Mouse (Mus musculus) heart, embryonic 14.5 days (tissue): ENCODE data around the gene Psmb5. TPM values are rescaled to one million over a fixed set of nuclear protein-coding genes. Genes with fewer than 3 reads are reported as not detected.
"Not testable (repeated sequence)": the region's sequence is repeated elsewhere in the genome, so short reads cannot be mapped to it uniquely, and the experiment has no call there.

Experiments
- ATAC-seq: fragments of 200-750 bp; cut with Nextera tagmentation; 2 replicates; pipeline ENCODE4 v1.8.0; 2017; ENCODE audit warnings: low read depth, moderate TSS enrichment; ENCODE audit not compliant: insufficient number of reproducible peaks, insufficient read depth, low FRiP score
- H3K27ac ChIP-seq, 2 experiments: fragments of 200-500 bp in 1 of 2; fragments of 300-500 bp in 1 of 2; sonication (generic) in 1 of 2; replicated peaks in 1 of 2; 2 replicates each; pipeline ENCODE4 v1.5.1; 2012 to 2014; ENCODE audit warnings: low read depth in 2 of 2, low read length in 2 of 2, control low read depth in 1 of 2, mild to moderate bottlenecking in 1 of 2, mixed read lengths in 1 of 2; ENCODE audit not compliant: control insufficient read depth in 1 of 2, insufficient read depth in 1 of 2
- H3K27me3 ChIP-seq: fragments of 300-500 bp; sonication (generic); 2 replicates; pipeline ENCODE4 v1.6.1; 2014; ENCODE audit warnings: mild to moderate bottlenecking, low read length, control low read depth; ENCODE audit not compliant: control insufficient read depth, insufficient read depth
- H3K36me3 ChIP-seq: fragments of 300-500 bp; sonication (generic); 2 replicates; pipeline ENCODE4 v1.6.1; 2014; ENCODE audit warnings: mild to moderate bottlenecking, control low read depth, low read length, mixed read lengths; ENCODE audit not compliant: control insufficient read depth, insufficient read depth
- H3K4me1 ChIP-seq, 2 experiments: fragments of 200-500 bp in 1 of 2; fragments of 300-500 bp in 1 of 2; sonication (generic) in 1 of 2; 2 replicates each; pipeline ENCODE4 v1.6.1; 2012 to 2014; ENCODE audit warnings: low read length in 2 of 2, control low read depth in 1 of 2, mixed read lengths in 1 of 2; ENCODE audit not compliant: control insufficient read depth in 2 of 2, insufficient read depth in 2 of 2
- H3K4me2 ChIP-seq: fragments of 300-500 bp; sonication (generic); 2 replicates; pipeline ENCODE4 v1.6.1; 2014; ENCODE audit warnings: mild to moderate bottlenecking, low read length
- H3K4me3 ChIP-seq, 2 experiments: fragments of 200-500 bp in 1 of 2; fragments of 300-500 bp in 1 of 2; sonication (generic) in 1 of 2; 2 replicates each; pipeline ENCODE4 v1.5.1; 2012 to 2014; ENCODE audit warnings: low read length in 2 of 2, mild to moderate bottlenecking in 2 of 2, control low read depth in 1 of 2, low read depth in 1 of 2, moderate library complexity in 1 of 2; ENCODE audit not compliant: control insufficient read depth in 1 of 2, insufficient read depth in 1 of 2
- H3K9ac ChIP-seq: fragments of 300-500 bp; sonication (generic); 2 replicates; pipeline ENCODE4 v1.6.1; 2014; ENCODE audit warnings: mild to moderate bottlenecking, low read length
- H3K9me3 ChIP-seq: fragments of 300-500 bp; sonication (generic); 2 replicates; pipeline ENCODE4 v1.6.1; 2016; ENCODE audit warnings: low read length, control low read depth; ENCODE audit not compliant: control insufficient read depth
- WGBS: fragments of 180-500 bp; shearing (Covaris S2); extraction: QIAGEN DNeasy Blood & Tissue Kit; methylation state at CpG from one replicate; pipeline ENCODE4 v1.1.7; 2014; 5-methylcytosine and 5-hydroxymethylcytosine counted together
- polyA plus RNA-seq: library from polyadenylated mRNA; unstranded; fragments of >200 nt; fragmentation: Nextera tagmentation; extraction: Ambion mirVana; gene quantifications from 2 replicates; pipeline ENCODE4 v1.2.1, GENCODE M21; 2014

The Psmb5 gene
- polyA plus RNA-seq, 1 experiment from 2014 or later = 345 TPM

DNA sequence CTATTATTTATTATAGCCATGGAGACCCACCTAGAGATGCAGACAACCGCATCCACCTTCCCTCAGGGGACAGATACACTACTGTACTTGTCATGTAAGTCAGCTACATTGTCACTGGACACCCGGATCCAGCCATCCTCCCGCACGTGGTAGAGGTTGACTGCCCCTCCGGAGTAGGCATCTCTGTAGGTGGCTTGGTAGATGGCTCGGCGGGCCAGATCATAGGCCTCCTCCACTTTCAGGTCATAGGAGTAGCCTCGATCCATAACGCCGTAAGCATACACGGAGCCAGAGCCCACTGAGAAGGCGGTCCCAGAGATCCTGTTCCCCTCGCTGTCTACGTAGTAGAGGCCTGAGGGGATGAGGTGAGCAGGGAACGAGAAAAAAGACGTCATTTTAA, 3.7 kb downstream of the Psmb5 start:
- H3K36me3 ChIP-seq = peaks cover 51% of the 10 kb centered on the region
- WGBS = 96% methylated on average over 12 of the region's 16 CpGs
- not testable (repeated sequence) for H3K4me2 ChIP-seq, H3K27me3 ChIP-seq, ATAC-seq, H3K27ac ChIP-seq, H3K4me1 ChIP-seq, H3K4me3 ChIP-seq, H3K9me3 ChIP-seq, H3K9ac ChIP-seq

DNA sequence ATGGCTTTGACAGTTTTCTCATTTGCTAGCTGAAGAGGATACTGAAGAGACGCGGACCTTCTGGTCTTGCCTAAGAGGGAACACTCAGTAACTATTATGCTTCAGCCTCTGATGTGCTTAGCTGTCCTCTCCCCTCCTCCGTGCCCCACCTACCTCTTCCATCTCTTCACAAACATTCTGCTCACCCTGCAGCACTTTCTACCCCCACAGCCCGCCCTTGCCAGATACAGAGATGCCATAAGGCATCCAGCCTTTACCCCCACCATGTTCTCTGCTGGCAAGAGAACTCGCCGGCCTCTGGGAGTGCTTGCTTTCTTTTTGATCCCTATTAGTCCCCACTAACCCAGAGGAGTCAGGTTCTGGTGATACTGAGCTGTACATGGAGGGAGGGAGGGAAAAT, 7.2 kb downstream of the Psmb5 start:
- peaks cover 0 to 3% of the 10 kb centered on the region in 2 experiments; a peak in 1 of 4 replicates for H3K4me1 ChIP-seq
- peaks cover 42% of the 10 kb centered on the region for H3K36me3 ChIP-seq
- no peak overlapping the region for H3K4me3 ChIP-seq
- no peaks in the 10 kb centered on the region for H3K27me3 ChIP-seq
- no peak overlapping the region for H3K9ac ChIP-seq
- no peaks in the 10 kb centered on the region for H3K9me3 ChIP-seq
- ATAC-seq = no peak
- WGBS = 74% methylated on average over 6 of the region's 6 CpGs
- no peak overlapping the region for H3K4me2 ChIP-seq
- H3K27ac ChIP-seq = no peak overlapping the region

DNA sequence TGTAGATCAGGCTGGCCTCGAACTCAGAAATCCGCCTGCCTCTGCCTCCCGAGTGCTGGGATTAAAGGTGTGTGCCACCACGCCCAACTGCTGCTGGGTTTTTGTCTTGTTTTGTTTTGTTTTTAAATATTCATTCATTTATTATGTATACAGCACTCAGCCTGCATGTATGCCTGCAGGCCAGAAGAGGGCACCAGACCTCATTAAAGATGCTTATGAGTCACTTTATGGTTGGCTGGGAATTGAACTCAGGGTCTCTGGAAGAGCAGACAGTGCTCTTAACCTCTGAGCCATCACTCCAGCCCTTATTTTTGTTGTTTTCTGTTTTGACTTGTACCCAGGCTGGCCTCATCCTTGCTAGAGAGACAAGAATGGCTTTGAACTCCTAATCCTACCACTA, 7.9 kb downstream of the Psmb5 start:
- no peak for ATAC-seq
- 77% methylated on average over 4 of the region's 4 CpGs for WGBS
- H3K36me3 ChIP-seq = peaks cover 35% of the 10 kb centered on the region

DNA sequence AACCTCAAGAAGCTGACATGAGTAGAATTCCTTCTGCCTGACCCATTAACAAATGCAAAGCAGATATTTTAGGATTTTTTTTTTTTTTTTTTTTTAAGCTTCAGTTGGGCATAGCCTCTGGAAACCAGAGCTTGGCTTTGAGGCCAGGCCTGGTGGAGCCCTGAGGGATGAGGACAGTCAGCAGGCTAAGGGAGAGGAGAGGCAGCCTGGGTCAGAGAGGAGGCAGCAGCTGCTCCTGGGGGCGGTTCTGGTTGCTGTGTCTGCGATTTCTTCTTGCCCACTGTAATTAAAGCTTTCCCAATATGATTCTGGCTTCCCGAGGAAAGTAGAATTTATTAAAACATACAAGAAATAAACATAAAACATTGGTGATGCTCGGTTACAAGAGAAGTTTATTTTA, 8.6 kb downstream of the Psmb5 start:
- no peak overlapping the region for H3K4me3 ChIP-seq
- H3K9ac ChIP-seq = no peak overlapping the region
- WGBS = 85% methylated on average over 4 of the region's 4 CpGs
- H3K27ac ChIP-seq = no peak overlapping the region
- ATAC-seq = no peak
- H3K4me2 ChIP-seq = no peak overlapping the region
- H3K4me1 ChIP-seq = peaks cover 3 to 4% of the 10 kb centered on the region in 2 experiments; a peak in 1 of 4 replicates
- no peaks in the 10 kb centered on the region for H3K27me3 ChIP-seq
- no peaks in the 10 kb centered on the region for H3K9me3 ChIP-seq
- H3K36me3 ChIP-seq = peaks cover 29% of the 10 kb centered on the region

More for the DNA sequence above, 7.9 kb downstream of the Psmb5 start:
- Histone ChIP-seq H3K9ac (no peak overlapping the region), H3K4me2 (no peak overlapping the region), H3K9me3 (no peaks in the 10 kb centered on the region), H3K27me3 (no peaks in the 10 kb centered on the region), H3K27ac (no peak overlapping the region), H3K4me3 (no peak overlapping the region), H3K4me1 (peaks cover 0 to 3% of the 10 kb centered on the region in 2 experiments; a peak in 1 of 4 replicates)

DNA sequence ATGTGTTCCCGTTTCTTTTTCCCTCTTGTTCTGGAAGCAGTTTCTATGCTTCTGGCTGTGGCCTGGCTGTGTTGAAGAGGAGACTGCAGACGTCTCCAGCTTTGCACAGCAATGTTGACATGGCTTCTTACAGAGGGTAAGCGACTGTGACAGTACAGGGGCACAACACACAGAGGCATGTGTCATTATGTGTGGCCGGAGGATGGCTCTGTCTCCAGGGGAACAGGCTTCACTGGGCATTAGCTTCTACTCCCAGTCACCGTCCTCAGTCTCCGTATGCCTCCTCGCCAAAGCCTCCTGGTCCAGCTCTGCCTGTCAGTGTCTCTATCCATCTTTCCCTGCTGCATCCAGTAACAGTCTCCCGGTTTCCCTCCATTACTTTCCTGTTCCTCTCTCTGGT, 10.6 kb downstream of the Psmb5 start:
- H3K9ac ChIP-seq = no peak overlapping the region
- ATAC-seq = no peak

DNA sequence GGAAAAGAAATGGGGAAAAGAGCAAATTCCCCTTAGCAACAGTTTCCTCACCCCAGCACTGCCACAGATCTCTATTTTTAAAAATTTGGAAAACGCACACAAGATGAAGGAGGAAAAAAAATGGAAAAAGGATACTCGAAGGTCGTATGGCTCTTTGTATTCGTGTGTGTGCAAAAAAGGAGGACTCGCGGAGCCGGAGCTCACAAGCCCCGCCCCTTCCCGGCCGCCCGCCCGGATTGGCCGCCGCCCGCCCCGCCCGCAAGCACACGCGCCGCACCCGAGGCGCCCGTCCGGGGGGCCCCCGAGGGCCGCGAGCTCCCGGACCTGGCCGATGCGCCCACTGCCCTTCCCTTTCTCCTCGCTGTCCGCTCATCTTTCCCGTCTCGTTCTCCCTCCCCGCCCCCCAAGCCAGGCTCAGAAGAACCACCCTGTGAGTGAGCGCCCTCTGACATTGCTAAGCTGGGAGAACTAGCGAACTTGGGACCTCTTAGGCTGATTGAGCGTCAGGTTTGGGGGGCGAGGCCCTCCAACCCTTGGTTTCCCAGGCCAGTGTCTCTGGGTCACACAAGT, 12.0 kb downstream of the Psmb5 start, which contains the start of gene 4931414P19Rik:
Gene 4931414P19Rik, minus strand, starts transcription at position 242 of the 570 bp plus-strand sequence.
- Histone ChIP-seq H3K27me3 (no peaks in the 10 kb centered on the region), H3K27ac (peak within 1 kb of the TSS; percentile 65 to 80), H3K9me3 (no peaks in the 10 kb centered on the region), H3K4me3 (peak within 1 kb of the TSS; percentile 47 to 54), H3K36me3 (0 out of 2 replicates have a peak, but pooled peaks cover 2% of the 10 kb centered on the region), H3K9ac (peak within 1 kb of the TSS; percentile 71), H3K4me2 (peak within 1 kb of the TSS; percentile 67), H3K4me1 (peaks cover 9 to 14% of the 10 kb centered on the region in 2 experiments)
- peak; percentile 58 for ATAC-seq
- 0% methylated on average over 38 of the region's 39 CpGs for WGBS

More for the DNA sequence above, 10.6 kb downstream of the Psmb5 start:
- no peaks in the 10 kb centered on the region for H3K9me3 ChIP-seq
- no peak overlapping the region for H3K4me3 ChIP-seq
- peaks cover 8 to 12% of the 10 kb centered on the region in 2 experiments for H3K4me1 ChIP-seq
- no peak overlapping the region for H3K4me2 ChIP-seq
- 64% methylated on average over 8 of the region's 8 CpGs for WGBS
- peaks cover 16% of the 10 kb centered on the region for H3K36me3 ChIP-seq
- H3K27me3 ChIP-seq = no peaks in the 10 kb centered on the region
- no peak overlapping the region for H3K27ac ChIP-seq

DNA sequence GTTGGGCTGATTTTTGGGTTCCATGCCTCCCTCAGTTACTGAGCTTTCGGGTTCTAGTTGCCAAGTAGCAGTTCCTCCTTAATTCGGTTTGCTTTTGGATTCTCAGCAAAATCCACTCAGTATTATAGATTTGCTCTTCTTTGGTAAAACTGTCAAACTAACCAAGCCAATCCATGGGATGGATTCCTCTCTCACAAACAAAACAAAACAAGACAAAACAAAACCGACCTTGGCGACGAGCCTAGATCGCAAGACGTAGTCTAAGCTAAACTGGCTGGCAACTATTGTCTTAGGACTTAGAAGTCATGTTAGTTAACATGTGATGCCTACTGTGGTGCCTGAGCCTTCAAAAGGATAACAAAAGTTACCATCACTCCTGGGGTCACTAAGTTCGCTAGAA, 14.1 kb downstream of the Psmb5 start:
- WGBS = 85% methylated on average over 8 of the region's 8 CpGs
- ATAC-seq = no peak
- Histone ChIP-seq H3K9ac (no peak overlapping the region; the same call in 1 of the 2 replicates), H3K36me3 (no peaks in the 10 kb centered on the region), H3K4me3 (peak overlapping the region; percentile 68 to 96), H3K9me3 (no peaks in the 10 kb centered on the region), H3K4me2 (peak overlapping the region; percentile 65), H3K27me3 (no peaks in the 10 kb centered on the region), H3K27ac (peak overlapping the region; percentile 84 to 95), H3K4me1 (peaks cover 9 to 14% of the 10 kb centered on the region in 2 experiments)
